Mouse (Mus musculus): ENCODE data around the gene Icam4. TPM values are rescaled to one million over a fixed set of nuclear protein-coding genes. Genes with fewer than 3 reads are reported as not detected.
"Not testable (repeated sequence)": the region's sequence is repeated elsewhere in the genome, so short reads cannot be mapped to it uniquely, and the experiment has no call there.

Icam4 gene
- polyA plus RNA-seq (2016; fragmentation: Nextera tagmentation; extraction: Ambion mirVana), result 5.9 and 6.0 TPM in 2 replicates

DNA sequence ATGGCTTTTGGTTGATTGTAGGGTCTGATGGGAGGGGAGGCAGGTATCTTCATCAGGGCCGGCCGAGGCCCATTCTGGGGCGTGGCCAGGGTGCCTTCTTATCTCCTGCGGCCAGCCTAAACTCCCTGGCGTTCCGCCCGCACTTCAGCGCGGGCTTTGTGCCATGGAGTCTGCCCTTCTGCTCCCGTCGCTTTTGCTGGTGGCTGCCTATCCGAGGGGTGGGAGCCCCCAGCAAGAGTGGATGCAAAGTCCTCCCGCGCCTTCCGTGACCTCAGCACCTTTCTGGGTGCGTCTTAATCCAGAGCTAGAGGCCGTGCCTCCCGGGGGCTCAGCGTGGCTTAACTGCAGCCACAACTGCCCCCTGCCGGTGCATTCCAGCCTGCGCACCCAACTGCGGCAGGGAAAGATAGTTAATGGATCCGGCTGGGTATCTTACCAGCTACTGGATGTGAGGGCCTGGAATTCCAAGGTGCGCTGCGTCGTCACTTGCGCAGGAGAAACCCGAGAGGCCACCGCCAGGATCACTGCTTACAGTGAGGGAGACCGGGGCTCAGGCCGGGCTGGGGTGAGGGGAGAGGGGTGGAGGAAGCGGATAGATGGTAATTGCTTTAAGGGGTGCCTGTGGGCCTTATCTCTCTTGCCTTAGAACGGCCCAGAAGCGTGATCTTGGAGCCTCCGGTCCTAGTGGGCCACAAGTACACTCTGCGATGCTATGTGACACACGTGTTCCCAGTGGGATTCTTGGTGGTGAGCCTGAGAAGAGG lies at the start of gene Icam4:
TSS of gene Icam4 (plus strand) at position 83 of the 764 bp plus-strand sequence.
- peak; percentile 83 for DNase-seq (ENCODE audit: low spot score)
- Histone ChIP-seq H3K27me3 (ENCODE audit: insufficient read depth, poor library complexity, severe bottlenecking) (peaks cover 95% of the 10 kb centered on the region), H3K36me3 (no peaks in the 10 kb centered on the region), H3K9me3 (no peaks in the 10 kb centered on the region), H3K4me1 (replicated peaks) (peaks cover 58% of the 10 kb centered on the region), H3K27ac (peak within 1 kb of the TSS; percentile 75), H3K4me3 (peak within 1 kb of the TSS; percentile 55)
- WGBS, result 2% methylated on average over 37 of the region's 37 CpGs

- Histone ChIP-seq H3K36me3 (no peaks in the 10 kb centered on the region), H3K4me3 (no peak overlapping the region), H3K27me3 (ENCODE audit: insufficient read depth, poor library complexity, severe bottlenecking) (peaks cover 7% of the 10 kb centered on the region; the same call in 1 of the 2 replicates), H3K4me1 (replicated peaks) (peaks cover 32% of the 10 kb centered on the region), H3K9me3 (no peaks in the 10 kb centered on the region), H3K27ac (no peak overlapping the region)
- 88% methylated on average over 7 of the region's 7 CpGs for WGBS
- no peak for DNase-seq (ENCODE audit: low spot score)
Observed at GRCm38 (mm10) chr9:20979769-20980168, 49.4 kb upstream of the Icam4 start.

DNA sequence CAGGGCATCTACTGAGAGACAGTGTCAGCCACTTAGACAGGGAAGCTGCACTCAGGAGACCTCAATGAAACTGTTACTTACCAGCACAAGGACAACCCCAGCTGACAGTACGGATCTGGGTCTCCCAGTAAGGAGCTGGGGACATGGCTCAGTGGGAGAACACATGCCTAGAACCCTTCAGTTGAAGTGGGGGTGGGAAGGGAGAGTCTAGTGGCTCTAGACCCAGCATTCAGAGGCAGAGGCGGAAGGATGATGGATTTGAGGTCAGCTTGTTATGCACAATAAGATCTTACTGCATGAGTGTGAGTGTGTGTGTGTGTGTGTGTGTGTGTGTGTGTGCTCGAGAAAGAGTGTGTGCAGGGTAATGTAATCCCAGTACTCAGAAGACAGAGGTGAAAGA lies 47.0 kb upstream of the Icam4 start:
- H3K4me3 ChIP-seq, result no peak overlapping the region
- H3K27ac ChIP-seq, result no peak overlapping the region
- no peaks in the 10 kb centered on the region for H3K36me3 ChIP-seq
- no peaks in the 10 kb centered on the region for H3K9me3 ChIP-seq
- DNase-seq (ENCODE audit: low spot score), result no peak
- WGBS, result 81% methylated on average over 3 of the region's 3 CpGs
- H3K27me3 ChIP-seq (ENCODE audit: insufficient read depth, poor library complexity, severe bottlenecking), result no peaks in the 10 kb centered on the region
- H3K4me1 ChIP-seq (replicated peaks), result peaks cover 12% of the 10 kb centered on the region; the same call in 1 of the 2 replicates

- 61% methylated on average over 5 of the region's 5 CpGs for WGBS
- Histone ChIP-seq H3K4me3 (no peak overlapping the region), H3K27me3 (ENCODE audit: insufficient read depth, poor library complexity, severe bottlenecking) (no peaks in the 10 kb centered on the region), H3K36me3 (no peaks in the 10 kb centered on the region), H3K27ac (no peak overlapping the region), H3K9me3 (no peaks in the 10 kb centered on the region), H3K4me1 (replicated peaks) (peaks cover 12% of the 10 kb centered on the region; the same call in 1 of the 2 replicates)
- no peak for DNase-seq (ENCODE audit: low spot score)
Observed at GRCm38 (mm10) chr9:20983169-20983568, 46.0 kb upstream of the Icam4 start.

GRCm38 (mm10) chr9:20986952-20987686 lies 42.1 kb upstream of the Icam4 start:
- no peak for DNase-seq (ENCODE audit: low spot score)
- no peaks in the 10 kb centered on the region for H3K36me3 ChIP-seq
- H3K4me3 ChIP-seq, result no peak overlapping the region
- 67% methylated on average over 15 of the region's 15 CpGs for WGBS
- no peaks in the 10 kb centered on the region for H3K9me3 ChIP-seq
- H3K4me1 ChIP-seq (replicated peaks), result peaks cover 14% of the 10 kb centered on the region
- 0 out of 2 replicates have a peak, but pooled peaks cover 5% of the 10 kb centered on the region for H3K27me3 ChIP-seq (ENCODE audit: insufficient read depth, poor library complexity, severe bottlenecking)
- no peak overlapping the region for H3K27ac ChIP-seq

DNA sequence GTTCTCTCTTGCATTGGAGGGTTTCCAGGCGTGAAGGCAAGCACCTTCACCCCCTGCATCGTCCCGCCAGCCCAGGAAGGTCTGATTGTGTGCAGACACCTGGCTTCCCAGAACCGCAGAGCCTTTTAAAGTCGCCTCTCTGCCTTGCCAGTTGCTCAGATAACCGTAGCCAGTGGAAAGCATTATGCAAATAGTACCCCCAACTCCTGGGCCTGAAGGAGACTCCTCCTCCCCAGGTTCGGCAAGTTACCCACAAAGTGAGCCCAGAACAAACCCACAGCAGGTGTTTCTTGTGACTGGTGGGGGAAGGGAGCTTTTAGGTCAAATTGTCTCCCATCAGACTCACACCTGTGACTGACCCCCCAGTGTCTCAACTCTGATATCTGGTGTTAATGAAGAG lies 41.2 kb upstream of the Icam4 start:
- DNase-seq (ENCODE audit: low spot score), result no peak
- no peak overlapping the region for H3K27ac ChIP-seq
- 27% methylated on average over 7 of the region's 7 CpGs for WGBS

DNA sequence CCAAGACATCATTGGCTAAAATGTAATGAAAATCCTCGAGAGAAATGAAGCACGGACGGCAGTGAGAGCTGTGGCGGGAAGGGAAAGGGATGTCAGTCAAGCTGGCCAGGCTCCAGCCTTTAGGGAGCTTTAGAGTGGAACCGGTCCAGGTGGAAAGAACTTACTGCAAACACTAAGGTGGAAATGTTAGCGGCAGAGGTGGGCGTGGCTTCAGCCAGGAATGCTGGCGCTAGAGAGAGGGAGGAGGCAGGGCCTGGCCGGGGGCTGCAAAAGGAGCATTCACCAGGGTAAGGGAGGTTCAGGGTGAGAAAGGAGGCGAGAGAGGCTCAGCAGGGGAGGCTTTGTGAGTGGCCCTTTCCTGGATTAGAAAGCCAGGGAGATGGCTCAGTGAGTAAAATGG lies 38.3 kb upstream of the Icam4 start:
- Histone ChIP-seq H3K27ac (peak overlapping the region; percentile 57; the same call in 1 of the 2 replicates), H3K27me3 (ENCODE audit: insufficient read depth, poor library complexity, severe bottlenecking) (0 out of 2 replicates have a peak, but pooled peaks cover 5% of the 10 kb centered on the region), H3K36me3 (no peaks in the 10 kb centered on the region), H3K4me1 (replicated peaks) (peaks cover 9% of the 10 kb centered on the region), H3K4me3 (peak overlapping the region; percentile 28; the same call in 1 of the 2 replicates), H3K9me3 (no peaks in the 10 kb centered on the region)
- peak; percentile 25 for DNase-seq (ENCODE audit: low spot score)
- WGBS, result 5% methylated on average over 10 of the region's 10 CpGs

More for the DNA sequence above, 41.2 kb upstream of the Icam4 start:
- Histone ChIP-seq H3K4me3 (no peak overlapping the region), H3K27me3 (ENCODE audit: insufficient read depth, poor library complexity, severe bottlenecking) (0 out of 2 replicates have a peak, but pooled peaks cover 5% of the 10 kb centered on the region), H3K9me3 (no peaks in the 10 kb centered on the region), H3K36me3 (no peaks in the 10 kb centered on the region), H3K4me1 (replicated peaks) (peaks cover 14% of the 10 kb centered on the region)

- peaks cover 9% of the 10 kb centered on the region for H3K4me1 ChIP-seq (replicated peaks)
- 90% methylated on average over 4 of the region's 4 CpGs for WGBS
- H3K4me3 ChIP-seq, result no peak overlapping the region
- no peak overlapping the region for H3K27ac ChIP-seq
- H3K27me3 ChIP-seq (ENCODE audit: insufficient read depth, poor library complexity, severe bottlenecking), result 0 out of 2 replicates have a peak, but pooled peaks cover 5% of the 10 kb centered on the region
- H3K36me3 ChIP-seq, result no peaks in the 10 kb centered on the region
- no peaks in the 10 kb centered on the region for H3K9me3 ChIP-seq
- no peak for DNase-seq (ENCODE audit: low spot score)
Observed at GRCm38 (mm10) chr9:20991587-20991986, 37.6 kb upstream of the Icam4 start.

DNA sequence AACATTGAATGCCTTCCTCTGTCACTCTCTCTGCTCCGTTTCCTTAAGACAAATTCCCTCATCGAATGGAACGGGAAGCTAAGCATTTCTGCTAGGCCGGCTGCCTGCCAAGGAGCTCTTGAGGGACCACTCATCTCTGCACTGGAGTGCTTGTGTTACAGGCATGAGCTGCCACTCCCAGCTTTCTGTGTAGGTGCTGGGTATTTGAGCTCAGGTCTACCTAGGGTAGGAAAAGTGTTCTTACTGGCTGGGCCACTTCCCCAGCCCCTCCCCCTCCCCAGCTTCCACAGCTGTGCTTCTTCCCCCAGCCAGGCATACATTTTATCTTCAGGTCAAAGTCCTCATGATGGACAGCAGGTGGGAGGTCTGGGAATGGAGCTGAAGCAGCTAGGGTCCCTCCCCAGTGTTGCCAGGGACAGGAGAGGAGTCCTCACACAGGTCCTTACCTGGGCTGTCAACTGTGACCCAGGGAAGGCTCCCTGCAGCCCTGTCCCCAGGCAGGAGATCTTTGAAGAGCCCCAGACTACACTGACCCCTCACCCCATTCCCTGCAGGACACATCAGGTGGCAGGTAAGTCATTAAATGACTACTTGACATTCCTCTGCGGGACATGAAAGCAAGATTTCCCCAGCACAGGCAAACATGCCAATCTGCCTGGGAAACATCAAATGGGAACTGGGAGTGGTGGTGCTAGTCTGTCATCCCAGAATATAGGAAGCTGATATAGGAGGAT lies 35.8 kb upstream of the Icam4 start:
- Histone ChIP-seq H3K36me3 (no peaks in the 10 kb centered on the region), H3K4me3 (no peak overlapping the region), H3K27ac (no peak overlapping the region), H3K4me1 (replicated peaks) (peaks cover 9% of the 10 kb centered on the region), H3K9me3 (no peaks in the 10 kb centered on the region), H3K27me3 (ENCODE audit: insufficient read depth, poor library complexity, severe bottlenecking) (0 out of 2 replicates have a peak, but pooled peaks cover 5% of the 10 kb centered on the region)
- no peak for DNase-seq (ENCODE audit: low spot score)
- 58% methylated on average over 5 of the region's 5 CpGs for WGBS

GRCm38 (mm10) chr9:20995069-20995468 lies 34.1 kb upstream of the Icam4 start:
- H3K4me3 ChIP-seq, result no peak overlapping the region
- peaks cover 9% of the 10 kb centered on the region for H3K4me1 ChIP-seq (replicated peaks)
- no peak for DNase-seq (ENCODE audit: low spot score)
- 75% methylated on average over 3 of the region's 3 CpGs for WGBS
- no peak overlapping the region for H3K27ac ChIP-seq
- no peaks in the 10 kb centered on the region for H3K36me3 ChIP-seq
- H3K27me3 ChIP-seq (ENCODE audit: insufficient read depth, poor library complexity, severe bottlenecking), result no peaks in the 10 kb centered on the region
- H3K9me3 ChIP-seq, result no peaks in the 10 kb centered on the region

GRCm38 (mm10) chr9:20997065-20997464 lies 32.1 kb upstream of the Icam4 start:
- Histone ChIP-seq H3K9me3 (no peaks in the 10 kb centered on the region), H3K27me3 (ENCODE audit: insufficient read depth, poor library complexity, severe bottlenecking) (no peaks in the 10 kb centered on the region), H3K27ac (no peak overlapping the region), H3K36me3 (no peaks in the 10 kb centered on the region), H3K4me1 (replicated peaks) (no peaks in the 10 kb centered on the region), H3K4me3 (no peak overlapping the region)
- no peak for DNase-seq (ENCODE audit: low spot score)
- 89% methylated on average over 8 of the region's 8 CpGs for WGBS

GRCm38 (mm10) chr9:20998337-20998736 lies 30.8 kb upstream of the Icam4 start:
- H3K27me3 ChIP-seq (ENCODE audit: insufficient read depth, poor library complexity, severe bottlenecking); H3K4me3 ChIP-seq; H3K9me3 ChIP-seq; DNase-seq (ENCODE audit: low spot score); H3K27ac ChIP-seq; H3K4me1 ChIP-seq (replicated peaks); H3K36me3 ChIP-seq: not testable (repeated sequence)
- WGBS, result 84% methylated on average over 1 of the region's 1 CpGs
